Comparison of ENCODE assay signal across 9 mouse cellular contexts in the genomic region with DNA sequence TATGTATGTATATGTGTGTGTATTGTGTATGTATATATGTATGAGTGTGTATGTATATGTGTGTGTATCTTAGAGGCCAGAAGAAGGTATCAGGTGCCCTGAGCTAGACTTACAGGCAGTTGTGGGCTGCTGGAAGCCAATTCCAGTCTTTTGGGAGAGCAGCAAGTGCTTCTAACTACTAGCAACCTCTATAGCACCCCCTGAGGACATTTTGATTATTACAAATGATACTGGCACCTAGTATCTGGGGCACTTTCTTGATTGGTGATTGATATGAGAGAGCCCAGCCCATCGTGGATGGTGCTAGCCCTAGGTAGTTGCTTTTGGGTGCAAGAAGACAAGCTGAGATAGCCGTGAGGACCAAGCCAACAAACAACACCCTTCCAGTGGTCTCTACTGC.
DNase-seq lines count a peak whose midpoint lies in the region; ATAC-seq and TF ChIP-seq lines count a peak whose summit lies in the region.
"Had no signal": no experiment of that assay in that cellular context is flagged by ENCODE, and none has a peak within 500 bp of the region (broad histone marks: within the 10 kb centered on the region; RNA-seq: fewer than 3 reads in every experiment).

No protein-coding gene starts in this region.

- H3K27ac ChIP-seq in forebrain, postnatal 0 days (ENCODE audit: low read depth, low read length) = no peak overlapping the region
- no peak overlapping the region for H3K27ac ChIP-seq in forebrain, embryonic 13.5 days
- H3K27ac ChIP-seq in layer of hippocampus, adult 2 months = no peak overlapping the region

- H3K4me2 ChIP-seq in forebrain, postnatal 0 days (ENCODE audit: low read depth) = no peak overlapping the region
- no peak overlapping the region for H3K4me2 ChIP-seq in forebrain, embryonic 13.5 days

- H3K4me3 ChIP-seq in forebrain, postnatal 0 days (ENCODE audit: low read depth, low read length) = no peak overlapping the region
- no peak overlapping the region for H3K4me3 ChIP-seq in forebrain, embryonic 13.5 days
- no peak overlapping the region for H3K4me3 ChIP-seq in layer of hippocampus, adult 2 months

- no peaks in the 10 kb centered on the region for H3K9me3 ChIP-seq in forebrain, postnatal 0 days (ENCODE audit: low read length)
- H3K9me3 ChIP-seq in forebrain, embryonic 13.5 days (replicated peaks) = no peaks in the 10 kb centered on the region

- no peaks in the 10 kb centered on the region for H3K36me3 ChIP-seq in forebrain, postnatal 0 days (ENCODE audit: insufficient read depth)
- H3K36me3 ChIP-seq in forebrain, embryonic 13.5 days (ENCODE audit: poor library complexity, severe bottlenecking) = no peaks in the 10 kb centered on the region

- 78% methylated on average over 2 of the region's 2 CpGs for WGBS in forebrain, postnatal 0 days
- WGBS in forebrain, embryonic 13.5 days = 65% methylated on average over 2 of the region's 2 CpGs

- H3K4me1 ChIP-seq in forebrain, postnatal 0 days (ENCODE audit: insufficient read depth) = no peaks in the 10 kb centered on the region
- H3K4me1 ChIP-seq in forebrain, embryonic 13.5 days = no peaks in the 10 kb centered on the region

- H3K9ac ChIP-seq in forebrain, postnatal 0 days = no peak overlapping the region
- no peak overlapping the region for H3K9ac ChIP-seq in forebrain, embryonic 13.5 days

- no peak for ATAC-seq in forebrain, postnatal 0 days
- ATAC-seq in forebrain, embryonic 13.5 days = no peak
- peak; percentile 57 for ATAC-seq in CD4-positive, CD25-positive, alpha-beta regulatory T cell, adult 4 months

- peak; percentile 33; the same call in 1 of the 2 replicates for TF ChIP-seq CTCF in forebrain, postnatal 0 days (IDR thresholded peaks at IDR 0.05; ENCODE audit: low read depth)
- peak; percentile 74 for TF ChIP-seq CTCF in layer of hippocampus, adult 2 months (conservative IDR thresholded peaks at IDR 0.05)

- no peaks in the 10 kb centered on the region for H3K27me3 ChIP-seq in forebrain, postnatal 0 days (ENCODE audit: insufficient read depth, low read length)
- no peaks in the 10 kb centered on the region for H3K27me3 ChIP-seq in forebrain, embryonic 13.5 days

- DNase-seq in forebrain, postnatal 0 days = no peak
- peak in 1 of 2 experiments; percentile 23 for DNase-seq in layer of hippocampus, adult 2 months (ENCODE audit: low spot score in 2 of 2)
- DNase-seq in layer of hippocampus, adult 8-10 months (ENCODE audit: low spot score in 2 of 2) = no peak
- peak; percentile 76 for DNase-seq in induced T-regulatory cell, adult 2 months (ENCODE audit: low read depth)
- DNase-seq in cerebellum, adult 8-10 months = no peak
- DNase-seq in yolk sac, embryonic 10.5 days (ENCODE audit: low spot score) = no peak
- DNase-seq: cerebellum, adult 18-20 months had no signal
